Mouse (Mus musculus) MEL-GATA-1-ER (cell line): ENCODE measurements at regions not wholly inside any gene's neighbourhood (a gene's known extent, or its start where the extent isn't known, plus 50 kb on each side); places are given as distances from the start of the nearest gene placed in this dataset.

Experiments used
- DNase-seq: peaks from one replicate; pipeline ENCODE4 v3.0.0-alpha.2; 2012; ENCODE audit warnings: low read depth; ENCODE audit errors: extremely low read depth

GRCm38 (mm10) chr9:118323796-118324195 is 154.2 kb upstream of the Eomes start:
- no peak for DNase-seq

GRCm38 (mm10) chr9:118326656-118327055 is 151.4 kb upstream of the Eomes start:
- no peak for DNase-seq

- no peak for DNase-seq
Observed at GRCm38 (mm10) chr9:118327904-118328303, 150.1 kb upstream of the Eomes start.

GRCm38 (mm10) chr9:118341401-118341800 is 136.6 kb upstream of the Eomes start:
- no peak for DNase-seq

- no peak for DNase-seq
Observed at GRCm38 (mm10) chr9:118354911-118355310, 123.1 kb upstream of the Eomes start.

GRCm38 (mm10) chr9:118357406-118357805 is 120.6 kb upstream of the Eomes start:
- DNase-seq: no peak

GRCm38 (mm10) chr9:118363929-118364328 is 114.1 kb upstream of the Eomes start:
- DNase-seq: peak; percentile 18

GRCm38 (mm10) chr9:118365431-118365830 is 112.6 kb upstream of the Eomes start:
- no peak for DNase-seq

GRCm38 (mm10) chr9:118367314-118367713 is 110.7 kb upstream of the Eomes start:
- peak; percentile 56 for DNase-seq

- DNase-seq: no peak
Observed at GRCm38 (mm10) chr9:118370581-118370980, 107.4 kb upstream of the Eomes start.

GRCm38 (mm10) chr9:118374680-118375079 is 103.3 kb upstream of the Eomes start:
- no peak for DNase-seq

GRCm38 (mm10) chr9:118379055-118379454 is 99.0 kb upstream of the Eomes start:
- DNase-seq: peak; percentile 12

GRCm38 (mm10) chr9:118382532-118382931 is 95.5 kb upstream of the Eomes start:
- DNase-seq: no peak

- DNase-seq: no peak
Observed at GRCm38 (mm10) chr9:118384610-118385009, 93.4 kb upstream of the Eomes start.

GRCm38 (mm10) chr9:118387631-118388030 is 90.4 kb upstream of the Eomes start:
- no peak for DNase-seq

- no peak for DNase-seq
Observed at GRCm38 (mm10) chr9:118389481-118390334, 88.3 kb upstream of the Eomes start.

- DNase-seq: no peak
Observed at GRCm38 (mm10) chr9:118390679-118391078, 87.3 kb upstream of the Eomes start.

GRCm38 (mm10) chr9:118391715-118392114 is 86.3 kb upstream of the Eomes start:
- no peak for DNase-seq

- no peak for DNase-seq
Observed at GRCm38 (mm10) chr9:118392796-118393195, 85.2 kb upstream of the Eomes start.

GRCm38 (mm10) chr9:118393567-118393966 is 84.4 kb upstream of the Eomes start:
- DNase-seq: no peak

GRCm38 (mm10) chr9:118396425-118397053 is 81.5 kb upstream of the Eomes start:
- no peak for DNase-seq

GRCm38 (mm10) chr9:118400520-118400919 is 77.5 kb upstream of the Eomes start:
- DNase-seq: no peak

GRCm38 (mm10) chr9:118401170-118401569 is 76.8 kb upstream of the Eomes start:
- DNase-seq: no peak
